Mouse (Mus musculus): Measurements from ENCODE around the gene Ccr5. TPM values are rescaled to one million over a fixed set of nuclear protein-coding genes. Genes with fewer than 3 reads are reported as not detected.
"Not testable (repeated sequence)": the region's sequence is repeated elsewhere in the genome, so short reads cannot be mapped to it uniquely, and the experiment has no call there.

The Ccr5 gene
- polyA plus RNA-seq (2015; fragmentation: Nextera tagmentation; extraction: Ambion mirVana), result 0.44 and 1.1 TPM in 2 replicates

DNA sequence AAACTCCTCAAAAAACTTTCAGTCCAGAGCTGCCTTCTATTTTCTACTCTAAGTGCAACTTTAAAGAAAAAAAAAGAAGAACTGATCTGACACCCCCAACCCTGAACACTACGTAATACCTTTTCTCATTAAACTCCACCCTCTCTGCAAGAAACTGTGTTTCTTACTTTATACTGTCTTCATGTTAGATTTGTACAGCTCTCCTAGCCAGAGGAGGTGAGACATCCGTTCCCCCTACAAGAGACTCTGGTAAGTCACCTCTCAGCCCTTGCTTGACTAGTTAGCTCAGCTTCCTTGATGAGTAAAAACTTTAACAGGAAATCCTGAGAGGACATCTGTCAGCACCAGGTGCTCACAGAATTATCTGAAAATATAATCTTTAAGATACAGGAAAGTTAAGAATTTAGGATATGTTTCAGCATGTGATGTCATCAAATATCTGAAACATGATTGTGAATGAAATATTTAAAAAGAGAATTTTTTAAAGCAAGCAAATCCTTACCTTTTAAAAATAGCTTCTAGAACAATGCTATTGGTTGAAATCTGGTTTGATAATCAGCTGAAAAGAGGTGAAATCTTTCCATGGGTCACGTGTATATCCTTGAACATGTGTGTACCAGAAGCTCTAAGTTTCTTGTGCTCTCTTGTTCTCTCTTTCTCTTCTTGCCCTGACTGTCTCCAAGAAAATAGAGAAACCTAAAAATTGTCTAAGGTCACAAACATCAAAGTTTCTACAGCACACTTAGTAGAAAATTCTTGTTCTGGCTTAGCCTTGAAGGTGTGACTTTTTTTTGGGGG lies at the start of gene Ccr5:
TSS of gene Ccr5 (plus strand) at position 157 of the 798 bp plus-strand sequence.
- Histone ChIP-seq H3K36me3 (no peaks in the 10 kb centered on the region), H3K4me2 (replicated peaks) (no peak within 1 kb of the TSS), H3K27ac (replicated peaks) (no peak within 1 kb of the TSS), H3K9me3 (replicated peaks) (no peaks in the 10 kb centered on the region), H3K9ac (no peak within 1 kb of the TSS), H3K4me1 (no peaks in the 10 kb centered on the region), H3K27me3 (no peaks in the 10 kb centered on the region), H3K4me3 (replicated peaks) (no peak within 1 kb of the TSS)
- ATAC-seq (ENCODE audit: insufficient number of reproducible peaks, low FRiP score, low TSS enrichment, low read depth), result no peak
- WGBS, result 60% methylated on average over 3 of the region's 3 CpGs

DNA sequence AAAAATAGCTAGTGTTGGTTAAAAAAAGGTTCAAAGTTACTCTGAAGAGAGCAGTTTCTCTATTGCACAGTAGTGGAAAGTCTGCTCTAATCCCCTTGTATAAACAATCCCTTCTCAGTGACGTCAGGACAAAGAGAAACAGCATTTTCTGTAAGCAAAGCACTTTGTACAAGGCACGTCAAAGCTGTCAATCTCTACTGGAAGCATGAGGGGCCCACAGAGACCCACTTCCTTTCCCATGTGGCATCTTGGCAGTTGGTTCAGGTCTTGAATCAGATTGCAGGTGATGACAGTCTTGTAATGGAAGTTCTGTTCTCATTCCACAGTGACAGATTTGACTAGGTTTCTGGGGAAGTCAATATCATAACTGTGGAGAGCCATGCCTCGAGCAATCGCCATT lies 41.5 kb upstream of the Ccr5 start:
- ATAC-seq (ENCODE audit: insufficient number of reproducible peaks, low FRiP score, low TSS enrichment, low read depth), result no peak
- Histone ChIP-seq H3K4me3 (replicated peaks) (no peak overlapping the region), H3K27me3 (no peaks in the 10 kb centered on the region), H3K9ac (no peak overlapping the region), H3K27ac (replicated peaks) (no peak overlapping the region), H3K36me3 (no peaks in the 10 kb centered on the region), H3K9me3 (replicated peaks) (no peaks in the 10 kb centered on the region), H3K4me2 (replicated peaks) (no peak overlapping the region), H3K4me1 (no peaks in the 10 kb centered on the region)
- 60% methylated on average over 4 of the region's 4 CpGs for WGBS

DNA sequence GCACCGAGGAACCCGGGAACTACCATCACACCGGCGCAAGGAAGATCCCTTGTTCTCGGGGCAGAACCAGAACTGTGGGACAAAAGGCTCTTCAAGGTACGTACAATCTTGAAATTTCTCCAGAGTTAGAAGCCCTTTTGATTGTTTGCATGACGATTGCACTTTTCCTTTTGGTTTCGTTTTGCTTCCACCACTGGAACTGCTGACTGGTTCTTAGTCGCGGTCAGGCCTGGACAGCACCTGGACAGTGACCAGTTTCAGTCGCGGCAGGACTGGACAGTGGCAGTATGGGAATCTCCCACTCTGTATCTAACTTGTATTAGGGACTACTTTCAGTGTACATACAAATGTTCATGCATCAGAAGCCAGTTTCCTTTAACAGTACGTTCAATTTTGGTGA lies 40.9 kb upstream of the Ccr5 start:
- not testable (repeated sequence) for ATAC-seq (ENCODE audit: insufficient number of reproducible peaks, low FRiP score, low TSS enrichment, low read depth); H3K27me3 ChIP-seq; H3K36me3 ChIP-seq; H3K4me2 ChIP-seq (replicated peaks); H3K4me1 ChIP-seq; H3K9me3 ChIP-seq (replicated peaks); H3K4me3 ChIP-seq (replicated peaks); H3K27ac ChIP-seq (replicated peaks); H3K9ac ChIP-seq
- WGBS, result 92% methylated on average over 12 of the region's 13 CpGs

DNA sequence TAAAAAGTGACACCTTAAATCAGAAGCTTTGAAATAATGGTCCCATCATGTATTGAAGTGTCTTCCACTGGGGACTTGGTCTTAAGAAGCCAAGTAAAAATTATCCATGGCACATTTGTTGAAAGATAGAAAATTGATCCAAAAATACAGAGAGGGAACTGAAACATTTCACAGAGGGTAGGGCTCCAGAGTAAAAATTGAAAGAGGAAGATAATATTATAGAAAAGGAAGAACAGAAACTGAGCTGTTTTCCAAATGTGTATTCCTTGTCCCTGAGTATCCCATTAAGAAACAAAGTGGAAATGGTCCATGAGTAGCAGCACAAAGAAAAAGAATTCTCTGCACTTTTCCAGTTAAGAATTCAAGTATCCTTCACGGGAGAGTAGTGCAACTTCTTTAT lies 30.9 kb upstream of the Ccr5 start:
- Histone ChIP-seq H3K4me3 (replicated peaks) (no peak overlapping the region), H3K9ac (no peak overlapping the region), H3K27ac (replicated peaks) (no peak overlapping the region), H3K4me1 (no peaks in the 10 kb centered on the region), H3K27me3 (no peaks in the 10 kb centered on the region), H3K36me3 (no peaks in the 10 kb centered on the region), H3K9me3 (replicated peaks) (no peaks in the 10 kb centered on the region), H3K4me2 (replicated peaks) (no peak overlapping the region)
- 68% methylated on average over 1 of the region's 1 CpGs for WGBS
- no peak for ATAC-seq (ENCODE audit: insufficient number of reproducible peaks, low FRiP score, low TSS enrichment, low read depth)

DNA sequence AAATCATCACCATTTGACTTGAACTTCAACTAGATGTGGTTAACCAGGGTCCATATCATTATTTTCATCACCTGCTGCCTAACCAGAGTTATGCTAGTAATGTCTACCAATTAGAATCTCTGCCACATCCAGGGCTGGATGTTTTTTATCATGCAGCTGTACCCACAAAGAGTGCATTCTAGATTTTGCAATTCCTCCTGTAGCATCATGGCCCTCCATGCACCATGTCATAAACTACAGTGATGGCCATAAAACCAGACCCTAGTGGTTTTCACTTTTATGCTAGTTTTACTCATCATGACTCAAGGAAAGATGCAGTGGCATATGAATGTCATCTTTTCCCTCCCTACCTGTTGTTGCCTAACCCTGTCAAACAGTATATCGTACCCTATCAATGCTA lies 22.2 kb upstream of the Ccr5 start:
- no peak overlapping the region for H3K27ac ChIP-seq (replicated peaks)
- no peak for ATAC-seq (ENCODE audit: insufficient number of reproducible peaks, low FRiP score, low TSS enrichment, low read depth)
- no peaks in the 10 kb centered on the region for H3K9me3 ChIP-seq (replicated peaks)
- no peaks in the 10 kb centered on the region for H3K4me1 ChIP-seq
- no peaks in the 10 kb centered on the region for H3K36me3 ChIP-seq
- no peak overlapping the region for H3K4me2 ChIP-seq (replicated peaks)
- no peak overlapping the region for H3K4me3 ChIP-seq (replicated peaks)
- no peaks in the 10 kb centered on the region for H3K27me3 ChIP-seq
- WGBS, result 92% methylated on average over 1 of the region's 1 CpGs
- no peak overlapping the region for H3K9ac ChIP-seq

DNA sequence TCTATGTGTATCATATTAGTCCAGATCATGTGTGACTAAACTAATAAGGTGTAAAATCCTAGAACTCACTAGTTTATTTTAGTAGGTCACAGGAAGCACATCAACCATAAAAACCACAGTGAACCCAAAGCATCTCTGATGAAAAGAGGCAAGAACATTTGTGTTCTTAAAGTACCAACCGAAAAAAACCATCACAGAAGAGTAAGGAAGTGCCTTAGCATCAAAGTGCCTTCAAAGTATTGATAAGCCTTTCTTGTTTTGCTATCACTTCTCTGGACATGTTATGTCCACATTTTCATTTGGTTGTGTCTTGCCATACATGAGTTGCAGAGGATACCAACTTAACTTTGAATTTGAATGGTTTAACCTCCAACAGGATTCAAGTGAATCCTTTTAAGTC lies 21.0 kb upstream of the Ccr5 start:
- Histone ChIP-seq H3K4me3 (replicated peaks) (no peak overlapping the region), H3K9me3 (replicated peaks) (no peaks in the 10 kb centered on the region), H3K4me1 (no peaks in the 10 kb centered on the region), H3K9ac (no peak overlapping the region), H3K36me3 (no peaks in the 10 kb centered on the region), H3K4me2 (replicated peaks) (no peak overlapping the region), H3K27ac (replicated peaks) (no peak overlapping the region), H3K27me3 (no peaks in the 10 kb centered on the region)
- ATAC-seq (ENCODE audit: insufficient number of reproducible peaks, low FRiP score, low TSS enrichment, low read depth), result no peak
- WGBS, result 70% methylated on average over 1 of the region's 1 CpGs

DNA sequence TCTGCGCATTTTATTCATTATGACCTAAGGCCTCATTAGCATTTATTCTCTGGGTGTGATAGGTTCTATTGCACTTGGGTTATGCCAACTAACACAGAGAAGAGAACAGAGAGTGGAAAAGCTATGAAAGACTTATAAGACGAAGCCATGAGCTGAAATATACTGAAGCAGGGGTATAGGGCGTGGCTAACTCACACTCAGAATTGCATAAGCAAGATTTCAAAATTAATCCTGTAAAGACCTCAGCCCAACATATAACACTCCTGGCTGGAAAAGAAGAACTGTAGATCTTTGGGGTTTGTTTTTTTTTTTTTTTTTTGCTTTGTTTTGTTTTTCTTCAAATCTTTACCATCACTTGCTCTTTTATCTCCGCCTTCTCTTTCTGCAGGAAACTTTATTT lies 19.6 kb upstream of the Ccr5 start, which contains the start of gene Ccr2:
TSS of gene Ccr2 (plus strand) at position 228 of the 400 bp plus-strand sequence.
- H3K9ac ChIP-seq, result no peak within 1 kb of the TSS
- H3K4me1 ChIP-seq, result no peaks in the 10 kb centered on the region
- H3K27ac ChIP-seq (replicated peaks), result no peak within 1 kb of the TSS
- H3K4me2 ChIP-seq (replicated peaks), result no peak within 1 kb of the TSS
- H3K9me3 ChIP-seq (replicated peaks), result no peaks in the 10 kb centered on the region
- no peaks in the 10 kb centered on the region for H3K36me3 ChIP-seq
- no peak within 1 kb of the TSS for H3K4me3 ChIP-seq (replicated peaks)
- no peaks in the 10 kb centered on the region for H3K27me3 ChIP-seq
- 82% methylated on average over 4 of the region's 4 CpGs for WGBS
- no peak for ATAC-seq (ENCODE audit: insufficient number of reproducible peaks, low FRiP score, low TSS enrichment, low read depth)

DNA sequence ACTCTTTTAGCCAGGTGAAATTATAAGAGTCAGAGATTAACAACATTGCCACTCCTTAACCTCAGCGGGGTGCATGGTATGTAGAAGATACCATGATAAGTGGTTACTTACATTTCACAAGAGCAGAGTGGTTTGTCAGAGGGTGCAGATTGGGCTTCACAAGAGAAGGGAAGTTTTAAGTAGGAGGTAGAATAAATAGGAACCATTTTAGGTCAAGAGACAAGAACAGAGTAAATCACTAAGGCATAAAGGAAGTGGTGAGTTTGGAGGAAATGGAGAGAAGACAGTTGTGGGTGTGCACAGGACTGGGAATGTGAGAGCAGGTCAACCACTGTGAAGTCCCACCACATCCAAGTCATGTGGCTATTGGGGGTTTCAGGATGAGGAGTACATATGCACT lies 18.1 kb upstream of the Ccr5 start:
- no peak for ATAC-seq (ENCODE audit: insufficient number of reproducible peaks, low FRiP score, low TSS enrichment, low read depth)
- H3K36me3 ChIP-seq, result no peaks in the 10 kb centered on the region
- H3K4me2 ChIP-seq (replicated peaks), result no peak overlapping the region
- H3K27ac ChIP-seq (replicated peaks), result no peak overlapping the region
- no peaks in the 10 kb centered on the region for H3K9me3 ChIP-seq (replicated peaks)
- H3K4me1 ChIP-seq, result no peaks in the 10 kb centered on the region
- no peak overlapping the region for H3K9ac ChIP-seq
- no peak overlapping the region for H3K4me3 ChIP-seq (replicated peaks)
- 56% methylated on average over 1 of the region's 1 CpGs for WGBS
- H3K27me3 ChIP-seq, result no peaks in the 10 kb centered on the region

DNA sequence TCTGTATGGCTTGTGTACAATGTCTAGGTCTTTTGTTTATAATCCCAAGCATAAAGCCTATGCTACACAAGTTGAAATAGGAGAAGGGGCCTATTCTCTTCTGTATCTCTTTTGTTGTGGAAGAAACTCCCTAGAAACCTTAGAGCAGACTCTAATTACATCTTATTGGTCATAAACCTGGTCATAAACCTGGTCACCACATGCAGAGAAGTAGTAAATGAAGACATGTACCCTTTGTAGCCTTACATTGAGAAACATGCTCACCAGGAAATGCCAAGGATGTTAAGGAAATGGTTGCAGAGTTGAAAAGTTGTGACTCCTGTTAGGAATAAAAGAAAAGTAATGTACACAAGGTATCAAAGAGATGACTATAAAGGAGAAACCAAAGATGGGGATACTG lies 16.1 kb upstream of the Ccr5 start:
- no peaks in the 10 kb centered on the region for H3K9me3 ChIP-seq (replicated peaks)
- no peaks in the 10 kb centered on the region for H3K36me3 ChIP-seq
- no peaks in the 10 kb centered on the region for H3K4me1 ChIP-seq
- no peak overlapping the region for H3K4me3 ChIP-seq (replicated peaks)
- no peak overlapping the region for H3K27ac ChIP-seq (replicated peaks)
- ATAC-seq (ENCODE audit: insufficient number of reproducible peaks, low FRiP score, low TSS enrichment, low read depth), result no peak
- H3K4me2 ChIP-seq (replicated peaks), result no peak overlapping the region
- H3K27me3 ChIP-seq, result no peaks in the 10 kb centered on the region
- no peak overlapping the region for H3K9ac ChIP-seq

DNA sequence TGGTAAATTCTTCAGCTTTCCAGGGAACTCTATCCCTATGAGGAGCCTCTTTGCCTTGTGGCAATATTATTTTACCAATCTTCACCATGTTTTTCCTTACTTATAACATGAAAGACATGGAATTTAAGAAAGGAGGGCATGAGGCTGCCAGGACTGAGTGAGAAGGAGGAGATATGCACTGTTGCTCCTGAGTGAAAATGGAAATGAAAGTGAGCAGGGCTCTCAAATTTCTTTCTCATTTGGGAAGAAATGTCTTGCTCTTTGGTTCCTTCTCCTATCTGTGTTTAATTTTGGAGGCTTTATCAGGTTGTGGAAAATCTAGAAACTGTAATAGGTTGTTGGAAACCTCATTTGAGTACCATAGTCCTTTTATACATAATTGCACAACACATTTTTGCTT lies 14.1 kb upstream of the Ccr5 start:
- Histone ChIP-seq H3K4me1 (no peaks in the 10 kb centered on the region), H3K36me3 (no peaks in the 10 kb centered on the region), H3K4me2 (replicated peaks) (no peak overlapping the region), H3K9ac (no peak overlapping the region), H3K4me3 (replicated peaks) (no peak overlapping the region), H3K27me3 (no peaks in the 10 kb centered on the region), H3K9me3 (replicated peaks) (no peaks in the 10 kb centered on the region), H3K27ac (replicated peaks) (no peak overlapping the region)
- ATAC-seq (ENCODE audit: insufficient number of reproducible peaks, low FRiP score, low TSS enrichment, low read depth), result no peak

DNA sequence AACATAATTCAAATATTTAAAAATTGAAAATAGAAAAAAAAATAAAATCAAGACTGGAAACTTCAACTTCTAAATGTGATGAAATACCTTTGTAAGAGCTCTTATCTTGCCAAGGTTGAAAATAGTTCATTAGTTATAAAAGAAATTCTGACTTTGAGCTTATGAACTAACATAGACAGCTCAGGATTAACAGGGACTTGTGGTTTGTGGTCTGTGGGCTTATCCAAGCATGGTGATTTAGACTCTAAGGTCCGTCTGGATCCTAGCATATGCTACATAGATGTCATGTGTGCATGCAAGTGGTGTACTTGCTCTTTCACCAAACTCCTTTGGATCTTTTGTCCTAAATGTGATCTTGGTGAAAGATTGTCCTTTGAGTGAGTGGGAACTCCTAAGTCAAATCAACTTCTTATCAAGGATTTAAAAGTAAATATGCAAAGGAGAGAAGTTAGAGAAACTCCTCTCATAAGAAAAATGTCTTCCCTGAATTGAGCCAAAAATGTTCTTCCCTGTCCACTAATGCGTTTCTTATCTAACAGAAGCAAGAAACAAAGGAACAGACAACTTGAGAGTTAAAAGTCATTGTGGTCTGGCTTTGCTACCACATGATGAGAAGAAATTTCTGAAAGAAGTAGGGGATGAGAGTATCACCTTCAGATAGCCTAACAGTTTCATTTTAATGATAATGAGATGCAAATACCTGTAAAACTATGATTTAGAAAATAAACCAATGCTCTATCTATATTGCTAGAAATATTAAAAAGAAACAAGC lies 12.8 kb upstream of the Ccr5 start:
- no peak overlapping the region for H3K27ac ChIP-seq (replicated peaks)
- no peak overlapping the region for H3K4me2 ChIP-seq (replicated peaks)
- no peaks in the 10 kb centered on the region for H3K9me3 ChIP-seq (replicated peaks)
- no peaks in the 10 kb centered on the region for H3K4me1 ChIP-seq
- no peak overlapping the region for H3K9ac ChIP-seq
- ATAC-seq (ENCODE audit: insufficient number of reproducible peaks, low FRiP score, low TSS enrichment, low read depth), result no peak
- WGBS, result 59% methylated on average over 2 of the region's 2 CpGs
- H3K36me3 ChIP-seq, result no peaks in the 10 kb centered on the region
- no peak overlapping the region for H3K4me3 ChIP-seq (replicated peaks)
- no peaks in the 10 kb centered on the region for H3K27me3 ChIP-seq

DNA sequence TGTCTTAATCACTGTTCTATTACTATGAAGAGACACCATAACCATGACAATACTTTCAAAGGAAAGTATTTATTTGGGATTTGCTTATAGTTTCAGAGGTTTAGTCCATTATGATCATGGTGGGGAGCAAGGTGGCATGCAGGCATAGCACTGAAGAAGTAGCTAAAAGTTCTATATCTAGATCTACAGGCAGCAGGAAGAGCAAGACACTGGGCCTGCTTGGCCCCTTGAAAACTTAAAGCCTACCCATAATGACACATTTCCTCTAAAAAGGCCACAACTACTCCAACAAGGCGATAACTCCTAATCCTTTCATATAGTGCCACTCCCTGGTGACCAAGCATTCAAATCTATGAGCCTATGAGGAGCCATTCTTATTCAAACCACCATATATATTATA lies 9.3 kb upstream of the Ccr5 start:
- ATAC-seq (ENCODE audit: insufficient number of reproducible peaks, low FRiP score, low TSS enrichment, low read depth), result no peak
- no peak overlapping the region for H3K27ac ChIP-seq (replicated peaks)
- no peak overlapping the region for H3K4me3 ChIP-seq (replicated peaks)
- no peak overlapping the region for H3K9ac ChIP-seq
- H3K27me3 ChIP-seq, result no peaks in the 10 kb centered on the region
- H3K4me1 ChIP-seq, result no peaks in the 10 kb centered on the region
- no peaks in the 10 kb centered on the region for H3K36me3 ChIP-seq
- H3K9me3 ChIP-seq (replicated peaks), result no peaks in the 10 kb centered on the region
- 70% methylated on average over 1 of the region's 1 CpGs for WGBS
- no peak overlapping the region for H3K4me2 ChIP-seq (replicated peaks)

Measured in embryonic facial prominence, embryonic 15.5 days (tissue).